Mouse (Mus musculus): ENCODE results near the gene Zfp428. TPM values are rescaled to one million over a fixed set of nuclear protein-coding genes. Genes with fewer than 3 reads are reported as not detected.
A peak's percentile ranks its signal among the peaks of the same experiment; 100 is the strongest.
"Not testable (repeated sequence)": the region's sequence is repeated elsewhere in the genome, so short reads cannot be mapped to it uniquely, and the experiment has no call there.

The Zfp428 gene
- total RNA-seq, 2 experiments from 2014 or later = 11.4 to 11.6 TPM

DNA sequence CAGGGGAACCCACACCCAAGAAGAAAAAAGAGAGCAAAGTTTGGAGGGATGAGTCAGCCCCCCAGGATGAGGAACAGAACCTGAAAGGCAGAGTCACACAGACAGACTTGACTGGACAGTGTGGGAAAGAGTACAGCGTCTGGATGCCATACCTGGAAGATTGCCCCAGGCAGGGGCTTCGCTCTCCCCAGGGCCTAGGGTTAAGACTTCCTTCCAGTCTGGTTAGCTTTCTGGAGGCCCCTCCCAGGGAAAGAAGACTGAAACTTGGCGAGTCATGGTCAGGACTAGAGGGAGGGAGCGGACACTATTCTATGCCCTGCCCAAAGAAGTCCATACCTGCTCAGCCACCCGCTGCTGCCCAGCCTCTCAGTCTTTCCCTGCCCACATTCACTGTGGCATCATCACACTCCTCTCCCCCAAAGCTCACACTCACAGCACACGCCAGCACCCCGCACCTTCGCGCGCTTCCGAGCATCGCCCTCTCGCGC, 25.8 kb upstream of the Zfp428 start:
- no peak for DNase-seq

DNA sequence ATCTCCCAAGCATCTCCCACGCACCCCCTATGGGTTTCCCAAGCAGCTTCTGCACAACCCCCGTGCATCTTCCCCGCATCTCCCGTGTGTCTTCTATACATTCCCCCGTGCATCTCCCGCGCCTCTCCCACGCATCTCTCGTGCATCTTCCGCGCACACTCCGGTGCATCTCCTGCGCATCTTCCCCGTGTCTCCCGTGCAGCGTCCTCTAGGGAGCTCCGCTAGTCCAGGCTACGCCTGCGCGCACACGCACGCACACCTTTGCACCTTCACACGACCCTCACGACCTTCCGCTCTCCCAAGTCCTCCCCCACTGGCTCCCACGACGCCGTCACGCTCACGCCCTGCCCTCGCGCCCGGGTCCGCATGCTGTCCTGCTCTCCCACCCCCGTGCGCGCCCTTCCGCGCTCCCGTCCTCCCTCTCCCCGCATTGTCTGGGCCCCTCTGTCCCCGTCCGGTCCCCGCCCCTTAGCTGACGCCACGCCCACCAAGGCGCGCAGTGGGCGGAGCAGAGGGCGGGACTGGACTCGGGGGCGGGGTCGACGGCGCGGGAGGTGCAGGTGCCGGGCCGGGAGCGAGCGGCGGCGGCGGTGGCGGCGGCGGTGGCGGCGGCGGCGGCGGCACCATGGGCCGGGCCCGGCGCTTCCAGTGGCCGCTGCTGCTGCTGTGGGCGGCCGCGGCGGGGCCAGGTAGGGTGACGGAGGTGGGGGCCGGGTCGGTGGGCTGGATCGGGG, 25.2 kb upstream of the Zfp428 start, which contains the start of gene Cadm4:
Cadm4 (plus strand) TSS at position 550 of the 734 bp plus-strand sequence.
- peak; percentile 83 for DNase-seq

DNA sequence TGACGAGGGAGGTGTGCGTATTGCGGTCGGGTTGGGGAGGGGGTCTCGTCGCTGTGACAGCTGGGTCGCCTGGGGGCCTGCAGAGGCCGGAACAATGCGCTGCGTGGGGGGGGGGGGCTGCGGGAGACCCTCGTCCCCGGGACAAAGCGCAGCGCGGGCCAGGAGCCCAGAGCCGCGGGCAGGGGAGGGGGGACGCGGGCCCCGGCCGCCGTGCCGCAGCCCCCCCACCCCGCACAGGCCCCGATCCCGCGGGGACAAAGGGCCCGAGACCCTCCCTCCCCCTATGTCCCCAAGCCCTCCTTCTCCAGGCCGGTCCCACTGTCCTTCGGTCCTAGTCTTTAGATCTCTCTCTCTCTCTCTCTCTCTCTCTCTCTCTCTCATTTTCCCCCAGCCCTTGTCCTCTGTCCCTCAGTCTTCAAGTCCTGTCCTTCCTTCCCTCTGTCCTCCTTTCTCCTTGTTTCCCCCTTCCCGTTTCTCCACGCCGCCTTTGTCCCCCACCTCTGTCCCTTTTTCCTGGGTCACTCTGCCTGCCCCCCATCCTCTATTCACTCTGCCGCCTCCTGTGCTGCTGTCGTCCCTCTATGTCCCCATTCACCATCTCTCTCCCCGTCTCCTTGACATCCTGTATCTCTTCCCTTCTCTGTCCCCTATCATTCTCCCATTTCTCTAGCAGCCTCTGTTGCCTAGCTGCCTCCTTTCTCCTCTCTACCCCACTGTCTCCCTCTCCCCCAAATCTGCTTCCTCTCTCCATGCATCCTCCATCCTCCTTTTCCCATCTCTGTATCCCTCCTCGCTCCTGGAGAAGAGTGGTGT, 24.4 kb upstream of the Zfp428 start:
- no peak for DNase-seq

DNA sequence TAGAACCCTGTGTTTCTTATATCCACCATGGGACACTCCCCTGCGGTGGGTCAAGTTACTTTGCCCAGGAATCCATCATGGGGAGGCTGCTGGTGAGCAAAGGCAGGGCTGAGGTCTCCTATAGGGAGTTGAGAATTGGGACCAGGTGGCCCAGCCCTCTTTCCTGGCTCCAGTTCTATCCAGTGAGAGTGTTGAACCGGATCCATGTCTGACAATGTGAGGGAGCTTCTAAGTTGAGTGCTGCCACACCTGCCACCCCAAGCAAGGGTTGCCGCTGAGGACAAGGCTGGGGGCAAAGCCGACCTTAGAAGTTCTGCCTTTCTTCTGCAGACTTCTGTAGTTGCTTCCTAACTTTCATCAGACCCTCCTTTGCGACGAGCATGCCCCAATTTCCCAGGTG, 23.5 kb upstream of the Zfp428 start:
- not testable (repeated sequence) for DNase-seq

- no peak for DNase-seq
These were observed 21.3 kb upstream of the Zfp428 start for GRCm38 (mm10) chr7:24485481-24485880.

- DNase-seq = no peak
These were observed 20.1 kb upstream of the Zfp428 start for GRCm38 (mm10) chr7:24486654-24487130.

GRCm38 (mm10) chr7:24487403-24487802, 19.4 kb upstream of the Zfp428 start:
- no peak for DNase-seq

DNA sequence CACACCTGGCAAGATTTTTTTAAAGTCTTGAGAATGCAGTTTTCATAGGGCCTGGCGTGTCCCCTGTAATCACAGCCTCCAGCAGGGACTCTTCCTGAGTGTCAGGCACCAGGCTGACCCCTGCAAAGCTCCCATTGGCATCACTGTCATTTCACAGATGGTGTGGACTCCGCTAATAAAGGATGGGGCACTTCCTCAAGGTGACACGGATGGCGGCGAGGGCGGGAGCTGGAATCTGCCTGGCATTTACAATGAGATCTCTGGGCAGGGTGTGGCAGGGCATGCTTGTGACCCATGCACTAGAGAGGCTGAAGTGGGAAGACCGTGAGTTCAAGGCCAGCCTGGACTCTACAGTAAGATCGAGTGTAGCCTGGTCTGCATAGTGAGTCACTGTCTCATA, 18.5 kb upstream of the Zfp428 start:
- DNase-seq = no peak

GRCm38 (mm10) chr7:24499856-24500577, 6.8 kb upstream of the Zfp428 start:
- DNase-seq = no peak

DNA sequence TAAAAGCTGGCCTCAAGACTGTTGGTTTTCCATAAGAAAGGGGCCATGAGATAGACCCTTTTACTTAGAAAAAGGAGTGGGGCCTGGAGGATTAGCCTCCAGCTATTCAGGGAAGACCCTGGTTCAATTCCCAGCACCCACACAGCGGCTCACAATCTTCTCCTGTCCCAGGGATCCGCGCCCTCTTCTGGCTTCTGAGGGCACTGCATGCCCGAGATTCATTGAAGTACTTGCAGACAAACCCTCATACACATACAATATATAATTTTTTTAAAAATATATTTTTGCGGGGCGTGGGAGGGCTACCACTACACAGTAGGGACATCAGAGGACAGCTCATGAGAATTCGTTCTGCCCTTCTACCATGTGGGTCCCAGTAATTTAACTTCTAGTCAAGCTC, 5.9 kb upstream of the Zfp428 start:
- peak; percentile 35 for DNase-seq

DNA sequence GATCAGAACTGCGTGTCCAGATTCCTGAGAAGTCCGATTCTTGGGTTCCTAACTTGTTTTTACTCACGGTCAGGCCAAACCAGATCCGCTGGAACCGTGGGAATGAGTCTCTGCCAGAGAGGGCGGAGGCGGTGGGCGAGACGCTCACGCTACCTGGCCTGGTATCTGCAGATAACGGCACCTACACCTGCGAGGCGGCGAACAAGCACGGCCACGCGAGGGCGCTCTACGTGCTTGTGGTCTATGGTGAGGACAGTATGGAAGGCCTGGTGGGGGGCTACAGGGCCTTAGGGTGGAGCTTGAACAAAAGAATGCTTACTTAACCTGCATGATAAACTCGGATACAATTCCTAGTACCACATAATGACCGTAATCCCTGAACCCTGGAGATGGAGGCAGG, 5.3 kb upstream of the Zfp428 start:
- DNase-seq = no peak

DNA sequence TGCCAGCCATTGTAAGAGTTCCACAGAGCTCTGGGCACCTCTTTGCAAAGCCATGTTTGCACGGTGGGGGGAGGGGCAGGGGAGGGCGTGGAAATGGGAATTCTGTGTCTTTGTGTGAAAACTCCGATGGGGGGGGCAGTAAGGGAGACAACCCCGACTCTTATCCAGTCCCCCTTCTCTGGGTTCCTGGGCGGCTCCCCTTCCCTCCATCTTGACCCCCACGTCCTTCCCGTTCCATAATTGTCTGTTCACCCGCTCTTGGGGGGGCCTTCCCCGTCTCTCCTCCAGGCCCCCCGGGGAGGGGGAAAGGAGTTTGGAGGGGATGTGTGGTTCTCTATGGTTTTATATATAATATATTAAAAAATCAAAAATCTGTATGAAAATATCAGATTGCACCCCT, 2.8 kb upstream of the Zfp428 start:
- no peak for DNase-seq

- no peak for DNase-seq
These were observed 1.9 kb upstream of the Zfp428 start for GRCm38 (mm10) chr7:24504868-24505267.

- DNase-seq = no peak
These were observed 1.2 kb upstream of the Zfp428 start for GRCm38 (mm10) chr7:24505447-24506064.

GRCm38 (mm10) chr7:24506065-24506459, 744 bp upstream of the Zfp428 start:
- DNase-seq = no peak

DNA sequence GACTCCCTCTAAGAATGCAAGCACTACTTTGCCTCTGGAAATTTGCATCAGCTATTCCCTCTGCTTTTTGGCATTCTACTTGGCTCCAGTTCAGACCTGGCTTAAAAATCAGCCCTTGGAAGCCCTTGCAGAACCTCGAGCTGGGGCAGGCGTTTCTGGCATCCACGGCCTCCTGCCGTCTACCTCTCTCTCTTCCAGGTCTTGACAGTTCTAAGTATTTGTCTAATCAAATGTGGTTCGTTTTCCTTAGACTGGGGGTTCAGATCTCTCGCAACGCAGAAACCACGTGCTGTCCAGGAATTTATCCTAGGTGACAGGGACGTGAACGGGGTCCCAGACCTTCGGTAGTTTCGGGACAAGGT, 349 bp upstream of the Zfp428 start:
- peak; percentile 54 for DNase-seq

- DNase-seq = no peak
These were observed 914 bp downstream of the Zfp428 start for GRCm38 (mm10) chr7:24507726-24508114.

GRCm38 (mm10) chr7:24512355-24512754, 5.5 kb downstream of the Zfp428 start, which contains the start of gene AC161166.1:
Gene AC161166.1 (minus strand): TSS chr7:24512455.
- DNase-seq = no peak

- DNase-seq = not testable (repeated sequence)
These were observed 9.5 kb downstream of the Zfp428 start for GRCm38 (mm10) chr7:24516319-24516718.

GRCm38 (mm10) chr7:24517077-24517476, 10.3 kb downstream of the Zfp428 start:
- no peak for DNase-seq

DNA sequence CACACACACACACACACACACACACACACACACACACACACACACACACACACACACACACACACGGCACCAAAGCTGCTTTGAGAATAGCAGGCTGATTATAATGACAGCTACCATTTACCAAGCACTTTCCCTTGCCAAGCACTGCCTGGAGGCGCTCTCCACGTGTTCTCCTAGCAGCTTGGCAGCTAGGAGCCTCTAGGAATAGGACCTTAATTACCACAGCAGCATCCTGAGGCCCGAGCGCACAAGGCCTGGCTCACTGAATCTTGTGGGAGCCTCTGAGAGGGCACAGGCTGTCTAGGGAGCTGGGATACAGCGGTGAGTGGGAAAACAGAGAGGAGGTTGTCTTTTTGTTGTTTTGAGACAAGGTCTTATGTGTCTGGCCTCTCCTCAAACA, 10.8 kb downstream of the Zfp428 start:
- no peak for DNase-seq

DNA sequence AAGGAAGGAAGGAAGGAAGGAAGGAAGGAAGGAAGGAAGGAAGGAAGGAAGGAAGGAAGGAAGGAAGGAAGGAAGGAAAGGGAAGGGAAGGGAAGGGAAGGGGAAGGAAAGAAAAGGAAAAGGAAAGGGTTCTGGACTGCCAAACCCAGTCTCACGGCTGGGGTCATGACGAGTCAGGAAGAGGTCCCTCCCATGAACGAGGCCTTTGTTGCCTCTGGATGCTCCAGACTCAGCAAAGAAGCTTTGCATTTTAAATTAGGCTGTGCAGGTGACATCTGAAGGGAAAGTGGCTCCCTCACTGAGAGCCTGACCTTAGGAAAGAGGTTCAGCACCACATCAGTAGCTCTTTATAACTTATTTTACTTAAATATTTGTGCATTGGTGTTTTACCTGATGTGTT, 12.3 kb downstream of the Zfp428 start:
- DNase-seq = no peak
